Mouse (Mus musculus) telencephalon, adult 2 months (tissue): ENCODE measurements around the gene Abhd17a.

Source experiments
- DNase-seq: peaks from one replicate; pipeline ENCODE4 v3.0.0-alpha.2; 2011; ENCODE audit warnings: low read depth, low spot score

Abhd17a gene

GRCm38 (mm10) chr10:80548428-80549006 is 41.6 kb downstream of the Abhd17a start:
- no peak for DNase-seq

DNA sequence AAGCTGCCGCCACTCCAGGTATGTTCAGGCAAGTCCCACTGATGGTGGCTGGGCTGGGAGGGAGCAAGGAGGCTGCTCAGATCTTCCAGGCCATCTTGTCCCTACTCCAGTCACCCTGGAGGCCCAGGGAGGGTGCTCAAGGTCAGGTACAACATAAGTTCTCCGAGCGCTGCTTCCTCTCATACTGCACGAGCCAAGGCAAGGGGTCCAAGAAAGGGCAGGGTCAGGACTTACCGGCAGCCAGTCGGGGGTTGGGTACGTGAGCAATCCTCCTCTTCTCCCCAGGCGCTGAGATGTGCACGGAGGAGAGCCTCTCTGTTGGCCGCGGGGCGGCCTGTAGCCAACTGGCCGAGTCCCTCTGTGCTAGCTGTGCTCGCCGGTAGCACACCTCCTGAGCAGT is 42.6 kb downstream of the Abhd17a start:
- DNase-seq = no peak

DNA sequence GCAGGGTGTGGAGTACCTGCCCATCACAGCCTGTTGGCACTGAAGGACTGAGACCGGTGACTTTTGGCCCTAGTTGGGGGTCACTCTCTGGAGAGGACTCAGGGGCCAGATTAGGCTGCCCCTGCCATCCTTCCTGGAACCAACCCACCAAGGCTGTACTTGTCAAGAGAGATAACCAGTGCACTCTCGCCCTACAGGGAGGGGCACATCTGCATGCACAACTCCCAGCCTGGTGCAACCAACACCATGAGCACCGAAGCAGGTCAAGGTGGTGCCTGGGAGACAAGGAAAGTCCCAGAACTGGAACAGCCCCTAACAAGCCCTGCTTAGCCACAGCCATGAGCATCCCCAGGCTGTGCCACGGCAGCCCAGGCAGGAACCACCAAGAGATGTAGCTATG is 43.2 kb downstream of the Abhd17a start:
- DNase-seq = no peak

DNA sequence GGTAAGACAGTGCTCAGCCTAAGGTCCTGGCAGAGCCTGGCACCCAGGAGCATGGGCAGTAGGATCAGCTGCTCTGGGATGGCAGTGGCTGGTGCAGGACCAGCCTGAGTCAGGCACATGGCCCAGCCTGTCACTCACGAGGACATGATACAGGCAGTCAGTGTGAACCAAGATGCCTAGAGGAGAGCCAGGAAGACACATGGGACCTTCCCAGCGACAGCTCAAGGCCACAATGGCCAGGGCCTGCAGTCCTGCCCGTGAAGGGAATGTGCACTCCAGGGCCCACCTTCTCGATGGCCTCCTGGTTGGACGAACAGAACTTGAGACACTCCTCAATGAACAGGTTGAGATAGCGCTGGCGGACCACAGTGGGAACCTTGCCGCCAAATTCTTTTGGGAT is 44.6 kb downstream of the Abhd17a start:
- no peak for DNase-seq

DNA sequence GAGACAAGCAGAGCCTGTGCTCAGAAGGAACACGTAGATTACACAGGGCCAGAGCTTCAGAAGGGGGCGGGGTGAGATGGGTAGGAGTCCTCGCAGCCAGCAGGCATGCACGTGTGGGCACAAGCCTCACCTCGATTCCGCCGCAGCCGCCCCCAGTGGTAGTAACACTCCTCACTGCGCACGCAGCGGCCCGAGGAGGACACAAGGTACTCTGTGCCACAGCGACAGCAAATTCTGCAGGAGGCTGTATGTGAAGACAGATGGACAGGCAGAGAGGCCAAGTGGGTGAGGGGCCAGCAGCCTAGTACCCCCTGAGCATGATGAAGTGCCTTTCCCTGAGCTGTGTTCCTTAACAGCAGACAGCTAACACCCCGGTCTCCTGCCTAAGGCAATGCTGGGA is 46.3 kb downstream of the Abhd17a start:
- no peak for DNase-seq

DNA sequence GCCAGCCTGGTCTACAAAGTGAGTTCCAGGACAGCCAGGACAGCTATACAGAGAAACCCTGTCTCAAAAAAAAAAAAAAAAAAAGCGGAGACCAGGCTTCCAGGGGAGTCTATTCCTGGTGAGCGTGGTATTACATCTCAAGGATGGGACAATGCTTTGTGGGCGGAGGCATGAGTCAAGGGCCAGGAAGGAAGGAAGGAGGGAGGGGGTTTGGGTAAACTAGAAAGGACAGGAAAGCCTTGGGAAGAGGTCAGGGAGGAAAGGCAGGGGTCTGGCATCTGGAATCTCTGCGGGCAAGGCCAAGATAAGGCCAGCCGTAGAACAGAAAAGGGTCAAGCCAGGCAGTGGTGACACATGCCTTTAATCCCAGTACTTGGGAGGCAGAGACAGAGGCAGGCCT is 50.6 kb downstream of the Abhd17a start:
- DNase-seq = no peak

DNA sequence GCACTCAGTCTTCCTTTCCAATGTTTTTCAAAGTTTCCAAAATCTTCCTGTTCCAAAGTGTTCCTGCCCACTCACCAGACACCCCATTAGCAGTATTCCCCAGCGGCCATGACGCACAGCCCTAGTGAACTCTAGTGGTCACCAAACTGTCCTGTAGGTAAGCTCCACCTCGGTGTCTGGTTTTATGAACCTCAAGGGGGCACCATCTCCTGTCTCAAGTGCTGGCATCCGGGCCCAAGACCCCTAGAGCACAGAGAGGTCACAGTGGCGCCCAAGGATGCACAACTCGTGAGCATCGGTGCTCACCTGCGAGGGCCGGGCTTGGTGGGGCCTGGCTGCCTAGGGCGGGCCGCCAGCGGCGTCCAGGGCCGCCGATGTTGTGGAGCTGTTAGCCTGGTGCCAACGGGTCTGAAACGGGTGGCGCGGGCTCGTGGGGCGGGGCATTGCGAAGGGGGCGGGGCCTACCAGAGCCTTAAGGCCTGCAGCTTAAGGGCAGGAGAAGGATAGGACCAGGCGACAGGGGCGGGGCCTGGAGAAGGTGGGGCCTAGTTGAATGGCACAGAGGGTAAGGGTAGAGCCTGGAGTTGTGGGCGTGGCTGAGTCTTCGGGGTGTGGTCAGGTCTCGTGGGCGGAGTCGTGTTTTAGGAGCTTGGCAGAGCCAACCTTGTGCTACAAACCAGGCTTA is 51.3 kb downstream of the Abhd17a start, which contains the start of gene Atp8b3:
Gene Atp8b3 (minus strand): TSS at position 415 of the 685 bp plus-strand sequence.
- DNase-seq = no peak

GRCm38 (mm10) chr10:80538180-80538579 is 52.0 kb downstream of the Abhd17a start:
- no peak for DNase-seq

DNA sequence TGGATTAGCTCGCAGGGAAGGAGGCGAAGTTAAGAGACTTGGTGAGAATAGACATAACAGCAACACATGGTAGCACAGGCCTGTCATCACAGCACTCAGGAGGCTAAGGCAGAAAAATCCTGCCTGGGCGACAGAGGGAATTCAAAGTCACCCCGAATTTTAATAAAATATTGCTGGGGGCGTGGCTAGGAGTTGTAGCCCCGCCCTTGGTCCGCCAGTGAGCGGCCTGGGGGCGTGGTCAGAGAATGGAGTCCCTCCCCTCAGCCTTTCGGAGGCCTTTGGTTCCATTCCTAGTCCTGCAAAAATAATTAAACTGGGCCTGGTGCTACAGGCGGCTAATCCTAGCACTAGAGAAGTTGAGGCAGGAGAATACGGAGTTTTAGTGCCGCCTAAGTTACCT is 54.4 kb downstream of the Abhd17a start:
- DNase-seq = no peak

DNA sequence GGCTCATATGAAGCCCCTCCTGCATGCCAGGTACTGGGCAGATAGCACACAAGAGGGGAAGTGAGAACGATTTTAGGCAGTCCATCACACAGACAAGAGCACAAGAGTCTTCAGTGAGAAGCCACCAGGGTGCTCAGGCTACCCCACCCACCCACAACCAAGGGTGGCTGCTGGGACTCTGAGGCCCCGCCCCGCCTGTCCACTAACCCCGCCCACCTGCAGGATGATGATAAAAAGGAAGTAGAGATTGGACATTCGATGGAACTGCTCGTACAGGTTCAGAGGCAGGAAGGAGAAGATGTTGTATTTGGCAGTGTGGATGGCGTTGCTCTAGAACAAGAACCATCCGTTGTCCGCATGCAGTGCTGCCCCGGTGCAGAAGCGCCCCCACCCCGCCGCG is 55.1 kb downstream of the Abhd17a start:
- no peak for DNase-seq

DNA sequence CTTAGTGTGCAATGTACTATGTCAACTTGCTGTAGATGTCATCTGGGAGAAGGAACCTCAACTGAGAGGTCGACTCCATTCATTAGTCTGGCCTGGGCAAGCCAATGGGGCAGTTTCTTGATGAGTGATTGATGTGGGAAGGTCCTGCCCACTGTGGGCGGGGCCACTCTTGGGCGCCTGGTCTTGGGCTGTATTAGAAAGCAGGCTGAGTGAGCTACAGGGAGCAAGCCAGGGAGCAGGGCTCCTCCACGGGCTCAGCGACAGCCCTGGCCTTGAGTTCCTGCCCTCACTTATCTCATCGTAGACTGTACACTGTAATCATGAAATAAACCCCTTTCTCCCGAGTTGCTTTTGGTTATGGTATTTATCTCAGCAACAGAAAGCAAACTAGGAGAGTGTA is 56.4 kb downstream of the Abhd17a start:
- DNase-seq = no peak
